Mouse (Mus musculus): Measurements from ENCODE around the gene Ankrd27. TPM values are rescaled to one million over a fixed set of nuclear protein-coding genes. Genes with fewer than 3 reads are reported as not detected.

Gene Ankrd27
- total RNA-seq, 2 experiments from 2014 or later: 11.0 to 11.5 TPM

DNA sequence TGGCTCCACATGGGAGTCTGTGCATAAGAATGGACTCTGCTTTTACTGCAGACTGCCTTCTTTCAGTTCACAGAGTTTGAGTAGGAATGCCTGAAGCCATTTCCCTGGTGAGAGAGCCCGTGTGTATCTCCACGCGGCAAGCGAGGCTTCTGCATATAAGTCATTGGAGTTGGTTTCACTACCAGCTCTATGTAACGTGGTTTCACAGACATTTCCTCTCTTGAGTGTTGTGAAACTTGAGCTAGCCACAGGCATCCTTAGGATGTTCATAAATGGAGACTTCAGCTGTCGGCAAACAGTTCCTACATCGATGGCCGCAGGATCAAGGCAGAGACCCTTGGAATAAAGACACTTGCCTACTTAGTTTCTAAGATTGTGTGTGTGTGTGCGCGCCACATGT, 23.2 kb downstream of the Ankrd27 start:
- no peak for TF ChIP-seq CTCF (IDR thresholded peaks at IDR 0.05)
- DNase-seq: no peak
- intact Hi-C loops (cut with DNase I): no loop called here
- Histone ChIP-seq H3K4me3 (no peak overlapping the region), H3K27ac (no peak overlapping the region)

DNA sequence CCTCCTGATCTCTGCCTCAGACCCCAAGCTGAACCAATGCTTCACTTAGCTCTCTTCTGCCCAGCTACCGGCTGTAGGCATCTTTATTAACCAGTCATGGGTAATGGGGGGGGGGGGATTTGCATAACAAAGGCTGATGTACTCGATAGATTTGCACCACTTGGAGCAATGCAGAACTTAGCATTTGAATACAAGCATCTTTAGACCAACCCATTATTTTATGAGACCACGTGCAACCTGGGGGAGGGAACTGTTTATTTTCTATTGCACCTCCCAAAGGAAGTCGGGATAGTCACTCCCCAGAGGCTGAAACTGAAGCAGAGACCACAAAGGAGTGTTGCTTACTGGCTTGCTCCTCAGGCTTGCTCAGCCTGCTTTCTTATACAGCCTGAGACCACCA, 31.5 kb downstream of the Ankrd27 start:
- Histone ChIP-seq H3K27ac (no peak overlapping the region), H3K4me3 (no peak overlapping the region)
- no peak for TF ChIP-seq CTCF (IDR thresholded peaks at IDR 0.05)
- intact Hi-C loops (cut with DNase I): no loop called here
- no peak for DNase-seq

DNA sequence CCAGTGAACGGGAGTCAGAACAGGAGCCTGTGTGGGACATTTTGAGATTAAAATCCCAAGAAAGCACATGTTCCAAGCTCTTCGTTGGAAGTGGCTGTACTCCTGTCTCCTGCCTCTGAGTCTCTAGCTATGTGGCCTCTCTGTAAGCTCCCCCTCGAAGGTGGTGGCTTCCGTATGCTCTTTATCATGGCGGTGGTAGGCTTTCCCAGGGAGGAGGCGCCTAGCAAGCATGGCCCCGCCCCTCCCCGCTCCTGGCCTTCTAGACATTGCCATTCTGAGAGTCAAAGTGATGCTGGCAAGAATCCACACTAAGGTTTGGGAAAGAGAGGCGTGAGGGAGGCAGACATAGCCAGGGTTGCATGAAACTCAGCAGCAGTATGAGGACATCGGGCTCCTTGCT, 36.6 kb downstream of the Ankrd27 start:
- TF ChIP-seq CTCF (IDR thresholded peaks at IDR 0.05): no peak
- intact Hi-C loops (cut with DNase I): no loop called here
- no peak overlapping the region for H3K27ac ChIP-seq
- H3K4me3 ChIP-seq: no peak overlapping the region
- no peak for DNase-seq

DNA sequence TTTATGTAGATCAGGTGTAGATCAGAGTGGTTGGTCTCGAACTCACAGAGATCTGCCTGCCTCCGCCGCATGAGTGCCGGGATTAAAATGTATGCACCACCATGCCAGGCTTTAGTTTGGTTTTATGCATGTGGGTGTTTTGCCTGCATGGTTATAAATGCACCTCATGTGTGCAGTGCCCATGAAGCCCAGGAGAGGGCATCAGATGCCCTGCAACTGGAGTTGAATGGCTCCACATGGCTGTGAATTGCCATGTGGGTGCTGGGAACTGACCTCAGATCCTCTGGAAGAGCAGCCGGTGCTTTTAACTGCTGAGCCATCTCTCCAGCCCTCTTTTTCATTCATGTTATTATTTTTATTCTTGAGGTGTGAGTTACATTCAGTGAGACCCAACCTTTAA, 40.0 kb downstream of the Ankrd27 start:
- DNase-seq: no peak
- no peak overlapping the region for H3K4me3 ChIP-seq
- H3K27ac ChIP-seq: no peak overlapping the region
- intact Hi-C loops (cut with DNase I): no loop called here
- no peak for TF ChIP-seq CTCF (IDR thresholded peaks at IDR 0.05)

DNA sequence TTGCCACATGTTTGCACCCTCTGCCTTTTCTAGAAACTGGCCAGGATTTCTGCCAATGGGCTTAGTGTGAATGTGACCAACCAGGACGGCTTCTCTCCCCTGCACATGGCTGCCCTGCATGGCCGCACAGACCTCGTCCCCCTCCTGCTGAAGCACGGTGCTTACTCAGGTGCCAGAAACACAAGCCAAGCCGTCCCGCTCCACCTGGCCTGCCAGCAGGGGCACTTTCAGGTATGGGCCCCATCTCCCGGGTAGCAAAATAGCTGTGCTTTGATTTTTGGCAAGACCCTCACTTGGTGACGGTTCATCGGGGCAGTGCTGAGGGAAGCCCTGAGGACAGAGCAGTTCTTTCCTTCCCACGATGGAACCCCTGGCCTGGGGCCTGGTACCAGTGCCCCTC, 41.3 kb downstream of the Ankrd27 start:
- intact Hi-C loops (cut with DNase I): no loop called here
- no peak overlapping the region for H3K27ac ChIP-seq
- TF ChIP-seq CTCF (IDR thresholded peaks at IDR 0.05): no peak
- H3K4me3 ChIP-seq: no peak overlapping the region
- no peak for DNase-seq

- intact Hi-C loops (cut with DNase I): no loop called here
- Histone ChIP-seq H3K4me3 (no peak overlapping the region), H3K27ac (no peak overlapping the region)
- DNase-seq: no peak
- TF ChIP-seq CTCF (IDR thresholded peaks at IDR 0.05): peak; percentile 67
These were observed 42.5 kb downstream of the Ankrd27 start for GRCm38 (mm10) chr7:35628496-35628895.

GRCm38 (mm10) chr7:35636229-35636628, 50.2 kb downstream of the Ankrd27 start:
- intact Hi-C loops (cut with DNase I): loop anchor here (1.0 to 5.0 kb wide), 2 partner anchors 54 to 90 kb away; no protein-coding TSS in a partner anchor
- Histone ChIP-seq H3K4me3 (no peak overlapping the region), H3K27ac (no peak overlapping the region)
- DNase-seq: no peak
- TF ChIP-seq CTCF (IDR thresholded peaks at IDR 0.05): peak; percentile 73

- intact Hi-C loops (cut with DNase I): loop anchor here (1.0 to 5.0 kb wide), 2 partner anchors 55 to 91 kb away; no protein-coding TSS in a partner anchor
- no peak overlapping the region for H3K4me3 ChIP-seq
- DNase-seq: no peak
- H3K27ac ChIP-seq: no peak overlapping the region
- TF ChIP-seq CTCF (IDR thresholded peaks at IDR 0.05): no peak
These were observed 50.8 kb downstream of the Ankrd27 start for GRCm38 (mm10) chr7:35636874-35637273.

DNA sequence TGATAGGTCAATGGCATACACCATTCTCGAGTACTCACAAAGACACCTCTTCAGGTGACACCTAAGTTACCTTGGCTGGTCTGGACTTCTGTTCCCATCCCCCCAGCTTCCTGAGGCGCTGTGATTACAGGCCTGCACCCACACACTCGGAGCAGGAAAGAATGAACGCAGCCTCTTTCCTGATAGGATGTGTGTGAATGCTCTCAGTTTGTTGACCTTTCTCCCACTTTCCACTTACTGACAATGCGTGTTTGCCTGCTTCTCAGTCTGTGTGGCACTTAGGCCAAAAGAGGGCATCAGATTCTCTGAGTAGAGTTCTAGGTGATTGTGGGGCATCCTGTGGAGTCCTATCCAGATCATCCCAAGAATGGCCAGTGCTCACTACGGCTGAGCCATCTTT, 54.0 kb downstream of the Ankrd27 start:
- no peak for DNase-seq
- no peak for TF ChIP-seq CTCF (IDR thresholded peaks at IDR 0.05)
- intact Hi-C loops (cut with DNase I): loop anchor here (10.0 kb wide), 1 partner anchor 1055 kb away; the partner anchor contains the start of gene Tshz3
- H3K27ac ChIP-seq: no peak overlapping the region
- no peak overlapping the region for H3K4me3 ChIP-seq

- TF ChIP-seq CTCF (IDR thresholded peaks at IDR 0.05): no peak
- H3K27ac ChIP-seq: peak overlapping the region; percentile 89
- H3K4me3 ChIP-seq: peak overlapping the region; percentile 91
- DNase-seq: peak; percentile 32
- intact Hi-C loops (cut with DNase I): loop anchor here (5.0 to 10.0 kb wide), 3 partner anchors 59 to 1048 kb away; partner anchors contain the start of genes Ankrd27, Nudt19, Rgs9bp and Tshz3
These were observed 60.5 kb downstream of the Ankrd27 start for GRCm38 (mm10) chr7:35646317-35647081.

- intact Hi-C loops (cut with DNase I): loop anchor here (5.0 to 10.0 kb wide), 3 partner anchors 60 to 1048 kb away; partner anchors contain the start of genes Ankrd27, Nudt19, Rgs9bp and Tshz3
- DNase-seq: peak; percentile 98
- Histone ChIP-seq H3K27ac (peak within 1 kb of the TSS; percentile 89), H3K4me3 (peak within 1 kb of the TSS; percentile 91)
- TF ChIP-seq CTCF (IDR thresholded peaks at IDR 0.05): no peak
These were observed 61.2 kb downstream of the Ankrd27 start, which contains the start of gene Pdcd5 for GRCm38 (mm10) chr7:35647101-35647698. Pdcd5 (minus strand) TSS chr7:35647521.

DNA sequence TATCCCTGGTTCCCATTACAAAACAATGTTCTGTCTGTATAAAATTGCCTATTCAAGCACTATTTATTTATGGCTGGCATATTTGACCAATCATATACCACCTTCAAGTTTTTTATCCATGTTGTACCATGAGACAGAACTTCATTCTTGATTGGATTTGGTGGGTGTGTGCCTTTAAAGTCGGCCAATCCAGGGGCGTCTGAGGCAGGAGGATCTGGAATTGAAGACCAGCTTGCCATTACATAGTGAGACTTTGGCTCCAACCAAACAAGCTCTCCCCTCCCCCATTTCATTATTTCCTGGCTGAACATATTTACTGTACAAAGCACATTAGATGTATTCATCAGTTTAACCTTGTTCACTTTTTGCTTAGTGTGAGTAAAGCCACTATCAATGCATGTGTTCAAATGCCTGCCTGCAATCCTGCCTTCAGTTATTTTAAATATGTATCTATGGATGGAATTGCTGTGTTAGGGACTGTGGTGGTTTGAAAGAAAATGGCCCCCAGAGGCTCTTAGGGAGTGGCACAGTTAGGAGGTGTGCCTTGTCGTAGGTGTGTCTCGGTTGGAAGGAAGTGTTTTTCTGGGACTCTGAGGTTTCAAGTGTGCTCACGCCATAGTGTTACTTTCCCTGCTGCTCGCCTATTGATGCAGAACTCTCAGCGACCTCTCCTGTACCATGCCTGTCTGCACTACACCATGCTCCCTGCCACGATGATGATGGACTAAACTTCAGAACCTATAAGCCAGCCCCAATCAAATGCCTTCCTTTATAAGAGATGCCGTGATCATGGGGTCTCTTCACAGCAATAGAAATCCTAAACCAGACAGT, 62.4 kb downstream of the Ankrd27 start:
- no peak overlapping the region for H3K4me3 ChIP-seq
- DNase-seq: no peak
- intact Hi-C loops (cut with DNase I): loop anchor here (5.0 to 10.0 kb wide), 3 partner anchors 61 to 1046 kb away; partner anchors contain the start of genes Ankrd27, Nudt19, Rgs9bp and Tshz3
- TF ChIP-seq CTCF (IDR thresholded peaks at IDR 0.05): no peak
- H3K27ac ChIP-seq: no peak overlapping the region

Measured in gastrocnemius, adult 2 months (tissue).